Mouse (Mus musculus) small intestine, adult 2 months (tissue): ENCODE results near the gene Abhd12. TPM values are rescaled to one million over a fixed set of nuclear protein-coding genes. Genes with fewer than 3 reads are reported as not detected.

Experiments used
- H3K27ac ChIP-seq: fragments of 200-500 bp; 2 replicates; pipeline ENCODE4 v1.5.1; 2012; ENCODE audit warnings: low read depth, low read length, control low read depth, inconsistent platforms; ENCODE audit not compliant: insufficient read depth
- H3K27me3 ChIP-seq: fragments of 200-500 bp; 2 replicates; pipeline ENCODE4 v1.6.1; 2012; ENCODE audit warnings: mild to moderate bottlenecking, moderate library complexity, low read length, inconsistent platforms; ENCODE audit not compliant: control insufficient read depth, insufficient read depth
- H3K36me3 ChIP-seq: fragments of 200-500 bp; 2 replicates; pipeline ENCODE4 v1.6.1; 2012; ENCODE audit warnings: mild to moderate bottlenecking, low read length, control low read depth, inconsistent platforms; ENCODE audit not compliant: control insufficient read depth, insufficient read depth
- H3K4me1 ChIP-seq: fragments of 200-500 bp; 2 replicates; pipeline ENCODE4 v1.6.1; 2012; ENCODE audit warnings: low read length, inconsistent platforms, mixed read lengths; ENCODE audit not compliant: control insufficient read depth, insufficient read depth, insufficient read length
- H3K4me3 ChIP-seq: fragments of 200-500 bp; 2 replicates; pipeline ENCODE4 v1.5.1; 2012; ENCODE audit warnings: low read depth, mild to moderate bottlenecking, control low read depth, inconsistent platforms, low read length, moderate library complexity
- CTCF ChIP-seq: fragments of 200-500 bp; IDR thresholded peaks from 2 replicates; pipeline ENCODE4 v1.5.1; 2012; ENCODE audit warnings: low read depth, mild to moderate bottlenecking, control low read depth, inconsistent platforms, low read length, moderate library complexity, mixed read lengths; ENCODE audit not compliant: insufficient replicate concordance, insufficient read length; ENCODE audit errors: extremely low read depth
- POLR2A ChIP-seq: fragments of 200-500 bp; IDR thresholded peaks from 2 replicates; pipeline ENCODE4 v1.6.1; 2012; ENCODE audit warnings: low read depth, mild to moderate bottlenecking, control low read depth, inconsistent platforms, low read length, moderate library complexity
- WGBS: fragments of 180-500 bp; shearing (Covaris S2); methylation state at CpG from one replicate; pipeline ENCODE4 v1.1.7; 2018; 5-methylcytosine and 5-hydroxymethylcytosine counted together
- polyA plus RNA-seq: library from polyadenylated mRNA; depleted of rRNA; stranded (reverse); fragments of >200 nt; gene quantifications from 2 replicates; pipeline ENCODE4 v1.2.3, GENCODE M21; 2012

Abhd12 gene
- polyA plus RNA-seq, 1 experiment: 85.9 TPM

GRCm38 (mm10) chr2:150887370-150887769 lies 17.2 kb downstream of the Abhd12 start:
- H3K4me3 ChIP-seq: no peak overlapping the region
- H3K36me3 ChIP-seq: peaks cover 2% of the 10 kb centered on the region; the same call in 1 of the 2 replicates
- no peak for TF ChIP-seq POLR2A
- TF ChIP-seq CTCF: no peak
- H3K27me3 ChIP-seq: no peaks in the 10 kb centered on the region
- WGBS: 43% methylated on average over 2 of the region's 2 CpGs
- peaks cover 5% of the 10 kb centered on the region; the same call in 1 of the 2 replicates for H3K4me1 ChIP-seq
- H3K27ac ChIP-seq: no peak overlapping the region

GRCm38 (mm10) chr2:150886315-150886714 lies 18.2 kb downstream of the Abhd12 start:
- peaks cover 2% of the 10 kb centered on the region; the same call in 1 of the 2 replicates for H3K36me3 ChIP-seq
- H3K27me3 ChIP-seq: no peaks in the 10 kb centered on the region
- no peak overlapping the region for H3K4me3 ChIP-seq
- H3K4me1 ChIP-seq: peaks cover 5% of the 10 kb centered on the region; the same call in 1 of the 2 replicates
- no peak for TF ChIP-seq POLR2A
- TF ChIP-seq CTCF: no peak
- no peak overlapping the region for H3K27ac ChIP-seq

GRCm38 (mm10) chr2:150885814-150886213 lies 18.7 kb downstream of the Abhd12 start:
- H3K36me3 ChIP-seq: peaks cover 2% of the 10 kb centered on the region; the same call in 1 of the 2 replicates
- H3K27me3 ChIP-seq: no peaks in the 10 kb centered on the region
- 85% methylated on average over 1 of the region's 1 CpGs for WGBS
- TF ChIP-seq POLR2A (no peak), CTCF (no peak)
- H3K27ac ChIP-seq: no peak overlapping the region
- H3K4me3 ChIP-seq: no peak overlapping the region
- H3K4me1 ChIP-seq: peaks cover 5% of the 10 kb centered on the region; the same call in 1 of the 2 replicates

- H3K4me3 ChIP-seq: no peak overlapping the region
- no peaks in the 10 kb centered on the region for H3K27me3 ChIP-seq
- 94% methylated on average over 1 of the region's 1 CpGs for WGBS
- no peaks in the 10 kb centered on the region; the same call in 1 of the 2 replicates for H3K36me3 ChIP-seq
- peaks cover 5% of the 10 kb centered on the region; the same call in 1 of the 2 replicates for H3K4me1 ChIP-seq
- TF ChIP-seq POLR2A (no peak), CTCF (no peak)
- no peak overlapping the region for H3K27ac ChIP-seq
These were observed 19.8 kb downstream of the Abhd12 start for GRCm38 (mm10) chr2:150884779-150885110.

GRCm38 (mm10) chr2:150884075-150884778 lies 20.3 kb downstream of the Abhd12 start:
- 94% methylated on average over 8 of the region's 8 CpGs for WGBS
- no peak for TF ChIP-seq POLR2A
- H3K36me3 ChIP-seq: no peaks in the 10 kb centered on the region; the same call in 1 of the 2 replicates

GRCm38 (mm10) chr2:150877561-150877960 lies 27.0 kb downstream of the Abhd12 start:
- Histone ChIP-seq H3K4me3 (no peak overlapping the region), H3K36me3 (peaks cover 2% of the 10 kb centered on the region; the same call in 1 of the 2 replicates), H3K27me3 (no peaks in the 10 kb centered on the region), H3K4me1 (no peaks in the 10 kb centered on the region; the same call in 1 of the 2 replicates), H3K27ac (no peak overlapping the region)
- TF ChIP-seq POLR2A: no peak
- no peak for TF ChIP-seq CTCF
- WGBS: 92% methylated on average over 4 of the region's 4 CpGs

More at GRCm38 (mm10) chr2:150884075-150884778, 20.3 kb downstream of the Abhd12 start:
- no peaks in the 10 kb centered on the region for H3K27me3 ChIP-seq
- peaks cover 5% of the 10 kb centered on the region; the same call in 1 of the 2 replicates for H3K4me1 ChIP-seq
- H3K4me3 ChIP-seq: no peak overlapping the region
- no peak overlapping the region for H3K27ac ChIP-seq

GRCm38 (mm10) chr2:150875226-150875625 lies 29.3 kb downstream of the Abhd12 start:
- WGBS: 95% methylated on average over 1 of the region's 1 CpGs

More at GRCm38 (mm10) chr2:150875226-150875625, 29.3 kb downstream of the Abhd12 start:
- Histone ChIP-seq H3K27ac (no peak overlapping the region), H3K36me3 (peaks cover 2% of the 10 kb centered on the region; the same call in 1 of the 2 replicates), H3K4me3 (no peak overlapping the region), H3K4me1 (no peaks in the 10 kb centered on the region; the same call in 1 of the 2 replicates), H3K27me3 (no peaks in the 10 kb centered on the region)
- no peak for TF ChIP-seq CTCF
- no peak for TF ChIP-seq POLR2A
